Mouse (Mus musculus) urinary bladder, adult 2 months (tissue): ENCODE data around the gene Chml. TPM values are rescaled to one million over a fixed set of nuclear protein-coding genes. Genes with fewer than 3 reads are reported as not detected.

Experiments used
- DNase-seq: peaks from one replicate; pipeline ENCODE4 v3.0.0; 2022; ENCODE audit warnings: low spot score
- polyA plus RNA-seq: library from polyadenylated mRNA; depleted of rRNA; stranded (reverse); fragments of >200 nt; gene quantifications from 2 replicates; pipeline ENCODE4 v1.2.3, GENCODE M21; 2012; rRNA removed

The Chml gene
- polyA plus RNA-seq: 2.2 and 2.3 TPM in 2 replicates

GRCm38 (mm10) chr1:175692246-175692996 is at the start of gene Chml, which contains the start of gene Opn3:
Chml (minus strand) TSS chr1:175692901.
Opn3 (minus strand) TSS chr1:175692776.
- peak; percentile 97 for DNase-seq

DNA sequence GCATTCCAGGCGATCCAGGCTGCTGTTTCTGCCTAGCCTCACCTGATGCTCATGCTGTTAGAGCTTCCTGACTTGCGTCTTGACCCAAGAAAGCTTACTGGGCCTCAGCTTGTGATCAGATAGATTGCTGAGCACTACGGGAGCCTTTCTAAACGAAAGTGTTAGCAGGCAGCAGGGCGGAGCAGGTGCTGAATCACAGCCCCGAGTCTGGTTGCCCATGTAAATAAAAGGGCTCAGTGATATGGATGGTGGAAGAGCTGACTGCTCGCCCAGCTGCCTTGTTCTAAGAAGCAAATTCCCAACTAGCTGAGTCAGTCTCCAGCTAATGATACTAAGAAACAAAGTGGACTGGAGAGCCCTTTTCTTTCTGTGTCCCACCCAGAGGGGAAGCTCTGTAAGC is 33.1 kb upstream of the Chml start:
- DNase-seq: no peak

DNA sequence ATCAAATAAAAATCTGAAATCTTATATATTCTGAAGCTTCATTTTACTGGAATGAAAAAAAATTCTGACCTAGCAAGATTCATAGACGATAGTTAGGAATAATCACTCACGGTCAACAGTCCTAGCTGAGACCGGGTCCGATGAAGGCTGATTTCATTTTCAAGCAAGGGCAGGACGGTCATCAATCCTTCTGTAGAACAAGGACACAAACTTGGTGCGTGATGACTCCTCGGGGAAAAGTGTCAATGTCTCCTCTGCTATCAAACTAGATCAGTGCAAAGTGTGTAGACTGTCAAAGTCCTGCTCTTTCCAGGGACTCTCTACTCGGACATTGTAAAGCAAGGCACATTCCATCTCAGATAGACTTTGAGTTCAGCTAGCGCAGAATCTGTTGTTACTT is 24.1 kb upstream of the Chml start:
- DNase-seq: no peak

GRCm38 (mm10) chr1:175712338-175712909 is 19.7 kb upstream of the Chml start:
- DNase-seq: no peak

DNA sequence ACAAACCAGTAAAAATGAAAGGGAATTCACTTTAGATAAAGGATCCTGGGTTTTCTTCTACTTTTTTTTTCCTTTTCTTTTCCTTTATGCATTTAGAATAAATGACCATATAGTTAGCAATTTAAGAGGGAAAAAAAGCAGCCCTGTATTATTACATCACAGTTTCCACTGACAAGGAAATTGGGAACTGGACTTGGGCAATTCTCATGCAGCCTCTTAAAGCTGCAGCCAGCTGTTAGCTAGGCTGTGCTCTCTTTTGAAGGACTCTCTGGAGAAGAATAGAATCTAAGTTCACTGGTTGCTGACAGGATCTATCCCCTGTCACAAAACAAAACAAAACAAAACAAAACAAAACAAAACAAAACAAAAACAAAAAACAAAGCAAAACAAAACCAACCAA is 15.3 kb upstream of the Chml start:
- no peak for DNase-seq

DNA sequence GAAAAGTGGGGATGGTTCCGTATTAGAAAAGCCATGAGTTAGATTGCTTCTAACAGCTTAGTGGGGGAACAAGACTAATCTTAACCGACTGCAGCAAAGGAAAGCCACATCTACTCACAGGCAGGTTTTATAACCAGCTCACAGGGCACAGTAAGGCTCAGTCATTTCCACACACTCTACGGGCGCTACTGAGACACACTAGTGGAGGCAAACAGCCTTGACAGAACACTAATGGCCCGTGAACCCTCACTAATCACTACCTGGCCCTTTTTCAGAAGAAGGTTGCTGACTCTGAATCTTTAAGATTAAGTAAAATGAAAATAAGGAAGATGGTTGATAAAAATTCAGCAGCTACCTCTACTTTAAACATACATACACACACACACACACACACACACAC is 14.9 kb upstream of the Chml start:
- no peak for DNase-seq

- no peak for DNase-seq
These were observed 8.4 kb upstream of the Chml start for GRCm38 (mm10) chr1:175701145-175701544.

DNA sequence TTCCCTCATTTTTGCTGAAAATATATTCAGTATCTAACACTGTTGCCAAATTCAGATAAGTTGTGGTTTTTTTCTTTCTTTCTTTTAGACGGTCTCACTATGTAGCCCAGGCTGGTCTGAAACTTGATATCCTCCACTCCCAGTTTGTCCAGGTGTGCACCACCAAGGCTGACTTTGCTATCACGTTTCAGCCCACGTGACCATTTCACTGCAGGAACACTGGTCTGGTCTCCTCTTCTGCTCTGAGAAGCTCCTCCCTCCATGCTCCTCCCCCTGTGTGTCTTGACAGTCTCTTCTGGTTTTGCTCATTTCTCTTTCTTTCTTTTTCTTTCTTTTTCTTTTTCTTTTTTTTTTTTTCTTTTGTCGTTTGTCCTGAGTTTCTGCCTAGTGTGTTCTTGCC is 7.1 kb upstream of the Chml start:
- no peak for DNase-seq

DNA sequence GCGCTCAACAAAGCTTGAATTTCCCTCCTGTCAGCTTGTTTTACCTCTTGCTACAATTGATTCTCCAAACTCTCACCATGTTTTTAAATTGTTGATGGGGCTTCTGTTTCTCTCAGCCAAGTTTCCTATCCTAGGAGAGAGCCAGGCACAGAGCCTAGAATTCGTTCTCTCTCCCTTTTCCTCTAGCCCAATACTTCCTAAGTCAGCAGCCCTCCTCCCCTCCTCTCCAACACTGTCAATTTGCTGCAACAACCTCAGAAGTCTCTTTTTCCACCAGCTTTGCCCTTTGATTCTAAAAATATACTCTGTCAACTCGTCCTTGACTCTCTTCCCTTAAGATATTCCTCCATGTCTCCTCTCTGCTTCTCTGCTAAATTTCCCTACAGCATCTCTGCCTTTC is 6.7 kb upstream of the Chml start:
- no peak for DNase-seq

GRCm38 (mm10) chr1:175698293-175698692 is 5.6 kb upstream of the Chml start, which contains the start of gene Wdr64:
Wdr64 (plus strand) TSS chr1:175698593.
- DNase-seq: no peak

GRCm38 (mm10) chr1:175693429-175693960 is 794 bp upstream of the Chml start:
- DNase-seq: no peak

- no peak for DNase-seq
These were observed 278 bp upstream of the Chml start for GRCm38 (mm10) chr1:175692997-175693361.

GRCm38 (mm10) chr1:175691686-175692245 is 935 bp downstream of the Chml start:
- DNase-seq: peak; percentile 20

DNA sequence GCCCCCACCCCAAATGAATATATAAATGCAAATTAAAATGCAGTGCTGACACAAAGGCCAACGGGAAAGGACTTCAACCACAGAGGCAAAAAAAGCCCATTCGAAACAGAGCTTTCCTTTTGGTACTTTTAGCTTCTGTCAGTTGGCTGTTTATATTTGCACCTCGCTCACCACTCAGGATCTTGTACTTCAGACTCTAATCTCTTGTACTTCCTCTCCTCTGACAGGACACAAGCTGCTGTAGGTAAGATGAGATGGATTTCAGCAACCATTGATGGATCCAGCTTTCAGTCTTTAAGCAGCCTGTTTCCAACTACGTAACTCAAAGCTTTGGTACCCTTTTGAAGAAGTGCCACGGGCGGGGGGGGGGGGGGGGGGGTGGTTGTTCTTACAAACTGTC is 11.7 kb downstream of the Chml start:
- no peak for DNase-seq

DNA sequence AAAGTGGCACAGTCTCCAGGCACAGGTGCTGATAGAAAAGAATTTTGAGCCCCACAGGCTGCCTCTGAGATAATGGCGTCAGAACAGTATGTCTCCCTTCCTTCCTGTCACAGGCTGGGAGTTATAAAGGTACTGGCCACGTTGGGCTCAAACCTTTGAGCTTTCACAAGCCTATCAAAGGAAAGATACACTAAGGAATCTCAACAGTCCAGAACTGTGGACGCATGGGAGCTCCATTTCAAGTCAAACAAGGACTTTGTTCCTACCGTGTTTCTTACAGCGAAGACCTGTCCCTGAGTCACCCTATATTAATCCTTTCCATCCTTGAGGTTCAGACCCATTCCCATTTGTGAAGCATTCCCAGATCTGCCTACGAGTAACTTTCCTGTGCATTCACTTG is 15.2 kb downstream of the Chml start:
- DNase-seq: no peak

DNA sequence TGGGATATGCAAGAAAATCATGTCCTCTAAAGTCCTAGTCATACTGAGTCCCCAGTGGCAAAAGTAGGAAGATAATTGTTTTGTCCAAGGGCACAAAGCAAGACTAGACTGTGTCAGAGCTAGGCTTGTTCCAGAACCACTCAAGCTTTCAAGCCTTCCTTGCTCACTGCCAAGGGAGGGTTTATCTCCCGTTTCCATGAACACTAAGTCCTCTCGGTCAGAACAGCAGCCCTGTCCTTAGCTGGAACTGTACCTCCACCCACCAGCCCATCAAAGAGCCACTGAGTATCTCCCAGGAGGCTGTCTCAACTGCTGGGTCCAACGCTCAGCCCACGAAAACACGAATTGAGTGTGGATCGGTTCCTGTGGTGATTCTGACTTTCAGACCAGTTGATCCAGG is 17.6 kb downstream of the Chml start:
- DNase-seq: no peak

GRCm38 (mm10) chr1:175673563-175674325 is 19.0 kb downstream of the Chml start:
- DNase-seq: no peak

- no peak for DNase-seq
These were observed 21.1 kb downstream of the Chml start for GRCm38 (mm10) chr1:175671626-175672025.

DNA sequence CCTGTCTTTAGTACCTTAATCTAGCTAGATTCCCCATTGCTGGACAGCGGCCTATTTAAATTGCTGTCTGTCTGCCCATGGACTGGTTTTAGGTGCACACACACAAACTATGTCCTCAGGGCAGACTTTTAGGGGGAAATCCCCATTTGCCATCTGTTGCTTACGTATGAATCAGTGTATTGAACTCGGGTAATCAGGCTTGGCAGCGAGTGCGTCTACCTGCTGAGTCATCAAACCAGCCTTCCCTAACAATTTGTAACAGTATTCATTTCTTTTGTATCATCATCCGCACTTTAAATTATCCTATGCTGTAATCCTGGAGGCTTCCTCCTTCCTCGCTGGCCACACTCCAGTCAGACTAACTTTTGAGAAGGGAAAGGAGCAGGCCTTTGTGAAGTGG is 22.7 kb downstream of the Chml start:
- DNase-seq: no peak

DNA sequence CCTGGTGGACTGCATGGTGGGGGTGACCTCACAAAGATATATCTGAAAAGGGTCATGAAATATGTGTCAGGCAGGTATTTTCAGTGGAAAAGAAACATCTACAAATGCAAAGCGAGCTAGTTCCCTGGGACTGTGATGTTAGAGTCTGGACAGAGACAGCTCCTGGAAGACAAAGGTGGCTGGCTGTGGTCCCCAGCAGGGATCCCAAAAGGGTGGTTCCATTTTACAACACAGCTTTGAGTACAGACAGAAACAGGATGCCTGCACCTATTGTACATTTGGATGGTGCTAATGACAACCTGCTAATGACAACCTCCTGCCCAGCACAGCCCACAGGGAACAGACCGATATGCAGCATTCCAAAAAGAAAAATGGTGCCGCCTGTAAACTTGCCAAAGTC is 23.2 kb downstream of the Chml start:
- no peak for DNase-seq

DNA sequence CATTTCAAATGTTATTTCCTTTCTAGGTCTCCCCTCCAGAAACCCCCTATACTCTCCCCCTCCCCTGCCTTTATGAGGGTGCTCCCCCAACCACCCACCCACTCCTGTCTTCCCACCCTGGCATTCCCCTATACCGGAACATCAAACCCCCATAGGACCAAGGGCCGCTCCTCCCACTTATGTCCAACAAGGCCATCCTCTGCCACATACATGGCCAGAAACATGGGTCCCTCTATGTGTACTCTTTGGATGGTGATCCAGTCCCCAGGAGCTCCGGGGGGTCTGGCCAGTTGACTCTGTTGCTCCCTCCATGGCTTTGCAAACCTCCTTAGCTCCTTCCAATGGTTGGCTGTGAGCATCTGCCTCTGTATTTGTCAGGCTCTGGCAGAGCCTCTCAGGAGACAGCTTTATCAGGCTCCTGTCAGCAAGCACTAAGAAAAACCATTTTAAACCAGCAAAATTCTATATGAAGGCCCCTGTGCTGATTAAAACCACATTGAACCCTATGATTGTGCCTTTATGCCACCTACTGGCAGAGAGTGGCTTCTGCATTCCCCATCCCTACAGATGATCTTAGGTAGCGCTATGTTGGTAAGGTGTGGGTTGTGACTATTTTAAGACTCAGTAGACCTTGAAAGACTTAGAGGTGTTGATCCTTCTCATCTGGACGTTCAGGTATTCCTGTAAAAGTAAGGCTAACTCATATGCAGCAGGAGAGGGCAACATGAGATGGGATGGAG is 23.9 kb downstream of the Chml start:
- no peak for DNase-seq

GRCm38 (mm10) chr1:175659900-175660299 is 32.8 kb downstream of the Chml start:
- no peak for DNase-seq
